Mouse (Mus musculus) Patski (cell line): ENCODE data around the gene Ptprcap. TPM values are rescaled to one million over a fixed set of nuclear protein-coding genes. Genes with fewer than 3 reads are reported as not detected.

ENCODE experiments used
- ATAC-seq: fragments of 100-300 bp; one replicate; pipeline ENCODE4 v1.8.0; 2021
- CTCF ChIA-PET: fragments of 350-600 bp; sonication (Branson Sonifier 250); formaldehyde crosslinking; loops from one replicate; lab custom pipeline; 2022; ENCODE audit warnings: inconsistent platforms; lab: Charles Lee
- POLR2A ChIA-PET: fragments of 350-600 bp; sonication (Branson Sonifier 250); formaldehyde crosslinking; loops from one replicate; lab custom pipeline; 2022; ENCODE audit warnings: antibody characterized with exemption, inconsistent platforms; lab: Charles Lee
- DNase-seq: peaks from one replicate; pipeline ENCODE4 v3.0.0-alpha.2; 2011; ENCODE audit warnings: low read depth, low spot score
- H3K27me3 ChIP-seq: fragments of 371-371 bp; one replicate; pipeline ENCODE4 v1.5.1; 2021
- CTCF ChIP-seq: fragments of 100-300 bp; IDR thresholded peaks from one replicate; pipeline ENCODE4 v1.5.1; 2021
- in situ Hi-C: fragments of 300-500 bp; cut with MboI; formaldehyde crosslinking; loops from 3 replicates; pipeline ENCODE4 v1.11.1; 2018; ENCODE audit warnings: low pct_unique_long_range_greater_than_20kb, mixed read lengths
- polyA plus RNA-seq: library from polyadenylated mRNA; unstranded; gene quantifications from one replicate; pipeline ENCODE4 v1.2.3, GENCODE M21; 2021

The Ptprcap gene
- polyA plus RNA-seq, 1 experiment from 2014 or later, result 0.62 TPM

GRCm38 (mm10) chr19:4192251-4192985 is 39.0 kb downstream of the Ptprcap start:
- DNase-seq (no peak), ATAC-seq (no peak)
- ChIA-PET POLR2A (interaction anchor here (0.7 to 2.1 kb wide), 9 partner anchors 9 to 350 kb away, joined by 3 to 22 read pairs (median 5); partner anchors contain the start of genes AC109138.7, Clcf1 and Rad9a), CTCF (interaction anchor here (0.7 to 2.8 kb wide), 8 partner anchors 8 to 36 kb away, joined by 3 to 6 read pairs (median 3); no protein-coding TSS in a partner anchor)
- in situ Hi-C loops, result no loop called here
- no peak for TF ChIP-seq CTCF
- H3K27me3 ChIP-seq, result no peaks in the 10 kb centered on the region

GRCm38 (mm10) chr19:4193129-4193528 is 39.7 kb downstream of the Ptprcap start:
- DNase-seq (no peak), ATAC-seq (no peak)
- H3K27me3 ChIP-seq, result no peaks in the 10 kb centered on the region
- ChIA-PET POLR2A (interaction anchor here (1.0 to 2.1 kb wide), 4 partner anchors 8 to 63 kb away, joined by 4 to 16 read pairs (median 6); partner anchors contain the start of genes AC109138.7, Clcf1 and Rad9a), CTCF (interaction anchor here (1.0 to 2.8 kb wide), 4 partner anchors 19 to 35 kb away, joined by 3 to 6 read pairs (median 4); no protein-coding TSS in a partner anchor)
- in situ Hi-C loops, result no loop called here
- no peak for TF ChIP-seq CTCF

GRCm38 (mm10) chr19:4194021-4194724 is 40.8 kb downstream of the Ptprcap start:
- in situ Hi-C loops, result no loop called here
- no peak for ATAC-seq
- no peak for DNase-seq
- H3K27me3 ChIP-seq, result no peaks in the 10 kb centered on the region
- ChIA-PET CTCF (interaction anchor here (1.0 kb wide), 1 partner anchor 34 kb away, joined by 3 read pairs; no protein-coding TSS in a partner anchor), POLR2A (interaction anchor here (1.0 kb wide), 1 partner anchor 24 kb away, joined by 4 read pairs; no protein-coding TSS in a partner anchor)
- no peak for TF ChIP-seq CTCF

GRCm38 (mm10) chr19:4194776-4195650 is 41.6 kb downstream of the Ptprcap start:
- POLR2A ChIA-PET, result interaction anchor here (0.6 to 3.6 kb wide), 4 partner anchors 25 to 69 kb away, joined by 3 to 22 read pairs (median 6); partner anchors contain the start of genes Aip and Ptprcap
- no peaks in the 10 kb centered on the region for H3K27me3 ChIP-seq
- in situ Hi-C loops, result no loop called here
- DNase-seq (no peak), ATAC-seq (no peak)
- CTCF ChIA-PET, result interaction anchor here (0.9 to 1.3 kb wide), 2 partner anchors 54 to 73 kb away, joined by 3 to 4 read pairs; no protein-coding TSS in a partner anchor
- no peak for TF ChIP-seq CTCF

- no peak for DNase-seq
- CTCF ChIA-PET, result interaction anchor here (1.1 to 2.1 kb wide), 5 partner anchors 11 to 74 kb away, joined by 3 to 11 read pairs (median 4); no protein-coding TSS in a partner anchor
- in situ Hi-C loops, result no loop called here
These were observed 42.6 kb downstream of the Ptprcap start for GRCm38 (mm10) chr19:4196048-4196447.

GRCm38 (mm10) chr19:4196548-4196947 is 43.1 kb downstream of the Ptprcap start:
- ChIA-PET POLR2A (interaction anchor here (0.9 to 3.6 kb wide), 8 partner anchors 11 to 71 kb away, joined by 3 to 22 read pairs (median 4); partner anchors contain the start of gene Aip), CTCF (interaction anchor here (1.1 to 2.1 kb wide), 5 partner anchors 11 to 74 kb away, joined by 3 to 11 read pairs (median 4); no protein-coding TSS in a partner anchor)
- no peak for TF ChIP-seq CTCF
- no peaks in the 10 kb centered on the region for H3K27me3 ChIP-seq
- in situ Hi-C loops, result no loop called here
- no peak for DNase-seq
- no peak for ATAC-seq

More at GRCm38 (mm10) chr19:4196048-4196447, 42.6 kb downstream of the Ptprcap start:
- POLR2A ChIA-PET, result interaction anchor here (0.6 to 3.6 kb wide), 9 partner anchors 12 to 70 kb away, joined by 3 to 22 read pairs (median 3); partner anchors contain the start of genes Aip and Ptprcap
- no peak for TF ChIP-seq CTCF
- no peaks in the 10 kb centered on the region for H3K27me3 ChIP-seq
- ATAC-seq, result no peak

GRCm38 (mm10) chr19:4197180-4197579 is 43.8 kb downstream of the Ptprcap start:
- POLR2A ChIA-PET, result interaction anchor here (0.9 to 3.6 kb wide), 6 partner anchors 10 to 71 kb away, joined by 3 to 22 read pairs (median 4); partner anchors contain the start of gene Aip
- DNase-seq (no peak), ATAC-seq (no peak)
- no peak for TF ChIP-seq CTCF
- CTCF ChIA-PET, result interaction anchor here (1.1 to 2.1 kb wide), 5 partner anchors 10 to 97 kb away, joined by 3 to 11 read pairs (median 3); partner anchors contain the start of gene Pitpnm1
- no peaks in the 10 kb centered on the region for H3K27me3 ChIP-seq
- in situ Hi-C loops, result no loop called here

GRCm38 (mm10) chr19:4201291-4201909 is 48.0 kb downstream of the Ptprcap start, which contains the start of gene Rad9a:
TSS of gene Rad9a (minus strand) at chr19:4201662.
- in situ Hi-C loops, result loop anchor here (5.0 kb wide), 2 partner anchors 46 to 79 kb away; no protein-coding TSS in a partner anchor
- no peaks in the 10 kb centered on the region for H3K27me3 ChIP-seq
- ChIA-PET CTCF (interaction anchor here (0.9 to 2.2 kb wide), 11 partner anchors 9 to 102 kb away, joined by 3 to 9 read pairs (median 4); partner anchors contain the start of gene Aip), POLR2A (interaction anchor here (0.7 to 2.9 kb wide), 14 partner anchors 9 to 132 kb away, joined by 3 to 16 read pairs (median 4); partner anchors contain the start of gene Ppp1ca)
- TF ChIP-seq CTCF, result no peak
- peak; percentile 68 for DNase-seq
- peak; percentile 40 for ATAC-seq
